Mouse (Mus musculus) ES-Bruce4 (cell line): Measurements from ENCODE around the gene Slc50a1.

Experiments
- CTCF ChIP-seq: IDR thresholded peaks from one replicate; pipeline ENCODE4 v1.8.1; 2011; ENCODE audit warnings: low read depth, low read length
- EP300 ChIP-seq: IDR thresholded peaks from 2 replicates; pipeline ENCODE4 v1.6.1; 2011; ENCODE audit warnings: low read depth, low read length; ENCODE audit not compliant: insufficient read depth
- POLR2A ChIP-seq: IDR thresholded peaks from one replicate; pipeline ENCODE4 v1.8.1; 2011; ENCODE audit warnings: low read length; ENCODE audit not compliant: insufficient read depth

GRCm38 (mm10) chr3:89228180-89228549 is 42.2 kb downstream of the Slc50a1 start:
- TF ChIP-seq POLR2A = no peak
- peak; percentile 94 for TF ChIP-seq CTCF
- TF ChIP-seq EP300 = no peak
